Mouse (Mus musculus): ENCODE results near the gene Htra2. TPM values are rescaled to one million over a fixed set of nuclear protein-coding genes. Genes with fewer than 3 reads are reported as not detected.

The Htra2 gene
- total RNA-seq, 2 experiments from 2014 or later: 82.3 to 128 TPM

GRCm38 (mm10) chr6:83033249-83034185 lies 21.6 kb downstream of the Htra2 start, which contains the start of the genes Dok1 and Loxl3:
Dok1 (minus strand) TSS chr6:83033471.
Loxl3 (plus strand) TSS chr6:83034173.
- ATAC-seq (replicated peaks; ENCODE audit: poor library complexity): peak; percentile 77

GRCm38 (mm10) chr6:83032769-83033191 lies 22.3 kb downstream of the Htra2 start:
- ATAC-seq (replicated peaks; ENCODE audit: poor library complexity): peak; percentile 54

- no peak for ATAC-seq (replicated peaks; ENCODE audit: poor library complexity)
Observed at GRCm38 (mm10) chr6:83031921-83032590, 23.0 kb downstream of the Htra2 start.

- no peak for ATAC-seq (replicated peaks; ENCODE audit: poor library complexity)
Observed at GRCm38 (mm10) chr6:83031111-83031510, 24.0 kb downstream of the Htra2 start.

GRCm38 (mm10) chr6:83029777-83030176 lies 25.3 kb downstream of the Htra2 start:
- ATAC-seq (replicated peaks; ENCODE audit: poor library complexity): no peak

DNA sequence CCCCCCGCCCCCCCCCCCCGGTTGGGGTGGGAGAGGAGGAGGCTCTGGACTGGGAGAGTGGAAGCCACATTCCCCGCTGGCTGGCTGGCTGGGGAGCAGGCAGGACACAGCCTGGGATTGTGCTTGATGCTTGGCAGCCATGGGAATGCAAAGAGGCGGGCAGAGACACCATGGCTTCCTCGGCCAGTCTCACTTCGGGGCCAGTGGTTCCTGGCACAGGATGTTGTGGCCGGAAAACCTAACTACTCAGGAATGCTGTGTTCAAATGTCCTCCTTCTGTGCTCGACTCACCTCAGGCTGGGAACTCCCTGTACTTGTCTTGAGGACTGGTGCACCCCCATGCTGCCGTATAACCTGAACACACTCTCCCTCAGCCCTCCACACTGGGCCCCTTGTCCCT lies 27.4 kb downstream of the Htra2 start:
- ATAC-seq (replicated peaks; ENCODE audit: poor library complexity): no peak

DNA sequence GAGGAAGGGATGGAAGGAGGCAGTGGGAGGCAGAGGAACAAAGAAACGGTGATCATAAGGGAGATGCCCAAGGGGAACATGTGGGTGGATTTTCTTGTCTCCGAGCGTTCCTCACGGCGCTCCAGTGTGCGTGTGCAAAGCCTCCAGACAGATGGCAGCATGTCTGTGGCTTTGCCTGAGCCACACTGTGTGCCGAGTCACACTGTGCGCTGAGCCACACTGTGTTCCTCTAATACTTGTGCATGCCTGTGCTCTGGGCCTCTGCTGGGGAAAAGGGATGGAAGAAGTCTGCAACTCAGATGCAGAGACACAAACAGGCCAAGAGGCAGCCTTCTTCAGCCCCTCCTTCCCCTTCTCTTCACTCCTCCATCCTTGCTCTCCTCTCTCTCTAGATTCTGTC lies 27.8 kb downstream of the Htra2 start:
- 0 out of 2 replicates have a peak, but pooled peaks have one; percentile 7 for ATAC-seq (replicated peaks; ENCODE audit: poor library complexity)

- ATAC-seq (replicated peaks; ENCODE audit: poor library complexity): no peak
Observed at GRCm38 (mm10) chr6:83025221-83025620, 29.9 kb downstream of the Htra2 start.

DNA sequence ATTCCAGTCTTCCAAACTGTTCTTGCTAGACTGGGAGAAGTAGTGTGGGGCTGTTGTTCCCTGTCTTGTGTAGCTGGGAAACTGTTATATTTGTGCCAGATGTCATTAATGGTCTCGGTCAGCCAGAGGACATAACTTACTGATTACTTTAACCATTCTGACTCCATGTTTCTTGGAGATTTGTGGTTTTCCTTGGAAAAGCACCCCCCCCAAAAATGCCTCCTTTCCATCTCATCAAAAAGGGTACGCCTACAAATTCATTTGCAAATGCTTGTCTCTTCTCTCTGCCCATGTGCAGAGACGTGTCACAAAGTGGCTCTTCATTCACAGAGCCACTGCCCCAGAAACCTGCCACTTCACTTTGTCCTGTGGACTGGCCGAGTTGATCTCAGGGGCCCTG lies 30.7 kb downstream of the Htra2 start:
- ATAC-seq (replicated peaks; ENCODE audit: poor library complexity): no peak

DNA sequence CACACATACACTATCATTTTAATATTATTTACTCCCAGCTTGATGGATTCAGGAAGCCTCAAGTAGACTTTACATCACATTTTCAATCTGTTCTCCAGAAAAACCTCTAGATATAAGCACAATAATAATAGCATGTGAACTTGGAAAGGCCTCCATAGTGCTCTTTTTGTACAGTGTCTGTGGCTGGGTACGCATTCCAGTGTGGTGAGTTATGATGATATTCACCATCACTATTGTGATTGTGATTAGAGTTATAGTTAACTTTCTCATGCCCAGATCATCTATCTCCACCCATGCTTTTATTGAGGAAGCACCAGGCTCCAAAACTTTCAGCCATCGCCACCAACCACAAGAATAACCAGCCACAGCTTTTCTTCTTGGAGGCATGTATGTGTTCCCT lies 31.3 kb downstream of the Htra2 start:
- no peak for ATAC-seq (replicated peaks; ENCODE audit: poor library complexity)

DNA sequence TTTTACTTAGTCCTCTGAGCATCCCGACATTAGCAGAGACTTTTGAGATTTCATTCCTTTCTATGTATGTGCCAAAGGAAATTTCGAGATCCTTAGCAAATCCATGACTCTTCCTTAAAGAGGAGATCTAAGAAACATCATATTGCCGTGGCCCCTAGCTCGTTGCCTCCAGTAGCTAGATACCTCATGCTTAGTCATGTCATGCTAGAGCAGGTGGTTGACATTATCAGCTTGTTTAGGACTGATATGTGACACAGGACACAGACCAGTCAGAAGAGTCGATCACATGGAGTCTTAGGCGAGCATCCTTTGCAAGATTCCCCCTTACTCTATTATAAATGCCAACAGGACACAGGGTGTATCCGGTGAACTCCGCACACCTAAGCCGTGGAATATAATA lies 32.1 kb downstream of the Htra2 start:
- ATAC-seq (replicated peaks; ENCODE audit: poor library complexity): no peak

- ATAC-seq (replicated peaks; ENCODE audit: poor library complexity): no peak
Observed at GRCm38 (mm10) chr6:83020836-83021593, 34.1 kb downstream of the Htra2 start.

DNA sequence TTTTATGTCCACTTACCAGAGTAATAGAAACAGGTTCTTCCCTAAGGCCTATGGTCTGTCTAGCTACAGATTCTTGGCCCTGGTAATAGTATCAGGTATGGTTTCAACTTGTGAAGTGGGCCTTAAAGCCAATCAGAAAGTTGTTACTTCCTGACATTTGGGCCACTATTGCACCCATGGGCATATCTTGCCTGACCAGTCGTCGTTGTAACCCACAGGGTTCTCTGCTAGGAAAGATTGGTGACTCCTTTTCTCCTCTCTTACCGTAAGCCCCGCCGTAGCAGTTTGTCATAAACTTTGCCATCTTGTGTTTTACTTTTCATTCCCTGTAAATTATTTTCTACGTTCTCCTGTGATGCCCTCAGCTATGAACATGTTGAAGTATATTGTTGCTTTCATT lies 35.0 kb downstream of the Htra2 start:
- peak; percentile 78 for ATAC-seq (replicated peaks; ENCODE audit: poor library complexity)

- no peak for ATAC-seq (replicated peaks; ENCODE audit: poor library complexity)
Observed at GRCm38 (mm10) chr6:83019044-83019443, 36.0 kb downstream of the Htra2 start.

GRCm38 (mm10) chr6:83017190-83017589 lies 37.9 kb downstream of the Htra2 start:
- ATAC-seq (replicated peaks; ENCODE audit: poor library complexity): no peak

- no peak for ATAC-seq (replicated peaks; ENCODE audit: poor library complexity)
Observed at GRCm38 (mm10) chr6:83015749-83016148, 39.3 kb downstream of the Htra2 start.

- peak; percentile 77 for ATAC-seq (replicated peaks; ENCODE audit: poor library complexity)
Observed at GRCm38 (mm10) chr6:83014482-83015466, 40.3 kb downstream of the Htra2 start.

- ATAC-seq (replicated peaks; ENCODE audit: poor library complexity): peak; percentile 37
Observed at GRCm38 (mm10) chr6:83013444-83013843, 41.6 kb downstream of the Htra2 start.

DNA sequence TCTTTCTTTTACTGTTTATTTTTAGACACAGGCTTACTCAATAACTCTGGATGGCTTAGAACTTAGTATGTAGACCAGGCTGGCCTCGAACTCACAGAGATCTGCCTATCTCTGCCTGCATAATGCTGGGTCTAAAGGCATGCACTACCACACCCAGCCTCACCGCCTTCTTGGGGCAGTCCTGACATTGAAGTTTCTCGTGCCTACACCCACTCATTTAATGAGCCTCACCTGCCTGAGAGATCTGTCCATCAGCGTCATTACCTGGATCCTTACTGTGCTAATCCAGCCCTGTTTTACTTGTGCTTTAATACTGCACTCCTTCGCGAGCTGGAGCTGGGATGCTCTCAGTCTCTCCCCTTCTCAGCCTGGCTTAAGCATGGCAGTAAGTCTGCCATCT lies 43.3 kb downstream of the Htra2 start:
- ATAC-seq (replicated peaks; ENCODE audit: poor library complexity): no peak

- ATAC-seq (replicated peaks; ENCODE audit: poor library complexity): no peak
Observed at GRCm38 (mm10) chr6:83011255-83011654, 43.8 kb downstream of the Htra2 start.
